Mouse (Mus musculus): ENCODE data around the gene Tspan5. TPM values are rescaled to one million over a fixed set of nuclear protein-coding genes. Genes with fewer than 3 reads are reported as not detected.

Tspan5 gene
- polyA plus RNA-seq, 1 experiment from 2014 or later = 24.7 TPM

GRCm38 (mm10) chr3:138867149-138867848 is 125.3 kb downstream of the Tspan5 start:
- Histone ChIP-seq H3K4me2 (ENCODE audit: low read depth, low read length) (peak overlapping the region; percentile 0; the same call in 1 of the 2 replicates), H3K27me3 (ENCODE audit: control insufficient read depth, insufficient read depth, low read depth, low read length) (no peaks in the 10 kb centered on the region), H3K9me3 (ENCODE audit: control insufficient read depth, low read length) (peaks cover 4% of the 10 kb centered on the region; the same call in 1 of the 2 replicates), H3K4me1 (replicated peaks; ENCODE audit: control insufficient read depth, insufficient read depth, low read length) (peaks cover 22% of the 10 kb centered on the region), H3K27ac (ENCODE audit: low read length) (peak overlapping the region; percentile 43), H3K4me3 (ENCODE audit: low read length) (no peak overlapping the region), H3K36me3 (ENCODE audit: control insufficient read depth, insufficient read depth, low read length) (no peaks in the 10 kb centered on the region), H3K9ac (ENCODE audit: low read length) (no peak overlapping the region)
- ATAC-seq (ENCODE audit: low read depth) = peak; percentile 76
- WGBS = 42% methylated on average over 16 of the region's 16 CpGs

- H3K4me2 ChIP-seq (ENCODE audit: low read depth, low read length) = no peak overlapping the region
- no peak overlapping the region for H3K27ac ChIP-seq (ENCODE audit: low read length)
- 27% methylated on average over 13 of the region's 13 CpGs for WGBS
Measured at GRCm38 (mm10) chr3:138868409-138868808, 126.4 kb downstream of the Tspan5 start.

GRCm38 (mm10) chr3:138875282-138875681 is 133.3 kb downstream of the Tspan5 start:
- peak; percentile 11; the same call in 1 of the 2 replicates for ATAC-seq (ENCODE audit: low read depth)

More at GRCm38 (mm10) chr3:138868409-138868808, 126.4 kb downstream of the Tspan5 start:
- Histone ChIP-seq H3K4me1 (replicated peaks; ENCODE audit: control insufficient read depth, insufficient read depth, low read length) (peaks cover 22% of the 10 kb centered on the region), H3K4me3 (ENCODE audit: low read length) (no peak overlapping the region), H3K9me3 (ENCODE audit: control insufficient read depth, low read length) (peaks cover 4% of the 10 kb centered on the region; the same call in 1 of the 2 replicates), H3K27me3 (ENCODE audit: control insufficient read depth, insufficient read depth, low read depth, low read length) (no peaks in the 10 kb centered on the region), H3K9ac (ENCODE audit: low read length) (no peak overlapping the region), H3K36me3 (ENCODE audit: control insufficient read depth, insufficient read depth, low read length) (no peaks in the 10 kb centered on the region)
- ATAC-seq (ENCODE audit: low read depth) = no peak

GRCm38 (mm10) chr3:138875936-138876335 is 133.9 kb downstream of the Tspan5 start:
- no peaks in the 10 kb centered on the region for H3K27me3 ChIP-seq (ENCODE audit: control insufficient read depth, insufficient read depth, low read depth, low read length)
- peak overlapping the region; percentile 87 for H3K27ac ChIP-seq (ENCODE audit: low read length)
- H3K4me2 ChIP-seq (ENCODE audit: low read depth, low read length) = no peak overlapping the region
- H3K9me3 ChIP-seq (ENCODE audit: control insufficient read depth, low read length) = no peaks in the 10 kb centered on the region
- no peak for ATAC-seq (ENCODE audit: low read depth)
- WGBS = 84% methylated on average over 6 of the region's 6 CpGs
- no peak overlapping the region for H3K4me3 ChIP-seq (ENCODE audit: low read length)
- H3K36me3 ChIP-seq (ENCODE audit: control insufficient read depth, insufficient read depth, low read length) = no peaks in the 10 kb centered on the region
- peaks cover 12% of the 10 kb centered on the region for H3K4me1 ChIP-seq (replicated peaks; ENCODE audit: control insufficient read depth, insufficient read depth, low read length)
- H3K9ac ChIP-seq (ENCODE audit: low read length) = no peak overlapping the region

More at GRCm38 (mm10) chr3:138875282-138875681, 133.3 kb downstream of the Tspan5 start:
- no peaks in the 10 kb centered on the region for H3K9me3 ChIP-seq (ENCODE audit: control insufficient read depth, low read length)
- H3K36me3 ChIP-seq (ENCODE audit: control insufficient read depth, insufficient read depth, low read length) = no peaks in the 10 kb centered on the region
- 76% methylated on average over 7 of the region's 7 CpGs for WGBS
- H3K27ac ChIP-seq (ENCODE audit: low read length) = no peak overlapping the region
- H3K4me1 ChIP-seq (replicated peaks; ENCODE audit: control insufficient read depth, insufficient read depth, low read length) = peaks cover 12% of the 10 kb centered on the region
- H3K4me2 ChIP-seq (ENCODE audit: low read depth, low read length) = no peak overlapping the region
- no peaks in the 10 kb centered on the region for H3K27me3 ChIP-seq (ENCODE audit: control insufficient read depth, insufficient read depth, low read depth, low read length)
- H3K4me3 ChIP-seq (ENCODE audit: low read length) = no peak overlapping the region
- no peak overlapping the region for H3K9ac ChIP-seq (ENCODE audit: low read length)

- H3K27ac ChIP-seq (ENCODE audit: low read length) = peak overlapping the region; percentile 87
- H3K4me2 ChIP-seq (ENCODE audit: low read depth, low read length) = peak overlapping the region; percentile 8; the same call in 1 of the 2 replicates
- ATAC-seq (ENCODE audit: low read depth) = peak; percentile 8; the same call in 1 of the 2 replicates
Measured at GRCm38 (mm10) chr3:138876418-138876817, 134.4 kb downstream of the Tspan5 start.

GRCm38 (mm10) chr3:138876931-138877361 is 135.0 kb downstream of the Tspan5 start:
- H3K4me3 ChIP-seq (ENCODE audit: low read length) = no peak overlapping the region
- peaks cover 12% of the 10 kb centered on the region for H3K4me1 ChIP-seq (replicated peaks; ENCODE audit: control insufficient read depth, insufficient read depth, low read length)
- no peaks in the 10 kb centered on the region for H3K36me3 ChIP-seq (ENCODE audit: control insufficient read depth, insufficient read depth, low read length)
- H3K27me3 ChIP-seq (ENCODE audit: control insufficient read depth, insufficient read depth, low read depth, low read length) = no peaks in the 10 kb centered on the region
- WGBS = 50% methylated on average over 14 of the region's 14 CpGs
- peak overlapping the region; percentile 87 for H3K27ac ChIP-seq (ENCODE audit: low read length)
- H3K4me2 ChIP-seq (ENCODE audit: low read depth, low read length) = peak overlapping the region; percentile 8; the same call in 1 of the 2 replicates
- peak; percentile 90 for ATAC-seq (ENCODE audit: low read depth)
- no peaks in the 10 kb centered on the region for H3K9me3 ChIP-seq (ENCODE audit: control insufficient read depth, low read length)
- no peak overlapping the region for H3K9ac ChIP-seq (ENCODE audit: low read length)

More at GRCm38 (mm10) chr3:138876418-138876817, 134.4 kb downstream of the Tspan5 start:
- no peaks in the 10 kb centered on the region for H3K9me3 ChIP-seq (ENCODE audit: control insufficient read depth, low read length)
- peaks cover 12% of the 10 kb centered on the region for H3K4me1 ChIP-seq (replicated peaks; ENCODE audit: control insufficient read depth, insufficient read depth, low read length)
- no peaks in the 10 kb centered on the region for H3K36me3 ChIP-seq (ENCODE audit: control insufficient read depth, insufficient read depth, low read length)
- no peak overlapping the region for H3K9ac ChIP-seq (ENCODE audit: low read length)
- H3K27me3 ChIP-seq (ENCODE audit: control insufficient read depth, insufficient read depth, low read depth, low read length) = no peaks in the 10 kb centered on the region
- H3K4me3 ChIP-seq (ENCODE audit: low read length) = no peak overlapping the region
- 57% methylated on average over 10 of the region's 10 CpGs for WGBS

GRCm38 (mm10) chr3:138877741-138878140 is 135.7 kb downstream of the Tspan5 start:
- H3K27me3 ChIP-seq (ENCODE audit: control insufficient read depth, insufficient read depth, low read depth, low read length) = no peaks in the 10 kb centered on the region
- no peaks in the 10 kb centered on the region for H3K36me3 ChIP-seq (ENCODE audit: control insufficient read depth, insufficient read depth, low read length)
- H3K4me3 ChIP-seq (ENCODE audit: low read length) = no peak overlapping the region
- H3K9ac ChIP-seq (ENCODE audit: low read length) = no peak overlapping the region
- H3K4me2 ChIP-seq (ENCODE audit: low read depth, low read length) = no peak overlapping the region
- H3K9me3 ChIP-seq (ENCODE audit: control insufficient read depth, low read length) = no peaks in the 10 kb centered on the region
- peaks cover 12% of the 10 kb centered on the region for H3K4me1 ChIP-seq (replicated peaks; ENCODE audit: control insufficient read depth, insufficient read depth, low read length)
- peak; percentile 8; the same call in 1 of the 2 replicates for ATAC-seq (ENCODE audit: low read depth)
- peak overlapping the region; percentile 87 for H3K27ac ChIP-seq (ENCODE audit: low read length)
- 76% methylated on average over 4 of the region's 4 CpGs for WGBS

- Histone ChIP-seq H3K9ac (ENCODE audit: low read length) (no peak overlapping the region), H3K27me3 (ENCODE audit: control insufficient read depth, insufficient read depth, low read depth, low read length) (no peaks in the 10 kb centered on the region), H3K4me2 (ENCODE audit: low read depth, low read length) (no peak overlapping the region), H3K27ac (ENCODE audit: low read length) (no peak overlapping the region), H3K4me1 (replicated peaks; ENCODE audit: control insufficient read depth, insufficient read depth, low read length) (peaks cover 12% of the 10 kb centered on the region), H3K4me3 (ENCODE audit: low read length) (no peak overlapping the region), H3K9me3 (ENCODE audit: control insufficient read depth, low read length) (no peaks in the 10 kb centered on the region), H3K36me3 (ENCODE audit: control insufficient read depth, insufficient read depth, low read length) (no peaks in the 10 kb centered on the region)
- no peak for ATAC-seq (ENCODE audit: low read depth)
- 70% methylated on average over 11 of the region's 11 CpGs for WGBS
Measured at GRCm38 (mm10) chr3:138880999-138881724, 139.2 kb downstream of the Tspan5 start.

GRCm38 (mm10) chr3:138881725-138882347 is 139.8 kb downstream of the Tspan5 start:
- no peak overlapping the region for H3K4me3 ChIP-seq (ENCODE audit: low read length)
- no peak overlapping the region for H3K9ac ChIP-seq (ENCODE audit: low read length)
- peaks cover 7% of the 10 kb centered on the region; the same call in 1 of the 2 replicates for H3K4me1 ChIP-seq (replicated peaks; ENCODE audit: control insufficient read depth, insufficient read depth, low read length)
- WGBS = 68% methylated on average over 6 of the region's 6 CpGs
- H3K27ac ChIP-seq (ENCODE audit: low read length) = no peak overlapping the region
- no peaks in the 10 kb centered on the region for H3K9me3 ChIP-seq (ENCODE audit: control insufficient read depth, low read length)
- H3K36me3 ChIP-seq (ENCODE audit: control insufficient read depth, insufficient read depth, low read length) = no peaks in the 10 kb centered on the region
- H3K27me3 ChIP-seq (ENCODE audit: control insufficient read depth, insufficient read depth, low read depth, low read length) = no peaks in the 10 kb centered on the region
- no peak overlapping the region for H3K4me2 ChIP-seq (ENCODE audit: low read depth, low read length)
- no peak for ATAC-seq (ENCODE audit: low read depth)
